Mouse (Mus musculus) testis, adult 2 months (tissue): ENCODE data around the gene Nova2. TPM values are rescaled to one million over a fixed set of nuclear protein-coding genes. Genes with fewer than 3 reads are reported as not detected.

ENCODE experiments used
- H3K27ac ChIP-seq: fragments of 200-500 bp; 2 replicates; pipeline ENCODE4 v1.5.1; 2012; ENCODE audit warnings: low read depth, low read length; ENCODE audit not compliant: control insufficient read depth, insufficient read depth
- H3K27me3 ChIP-seq: fragments of 200-500 bp; 2 replicates; pipeline ENCODE4 v1.6.1; 2012; ENCODE audit warnings: mild to moderate bottlenecking, low read length, moderate library complexity; ENCODE audit not compliant: control insufficient read depth, insufficient read depth
- H3K36me3 ChIP-seq: fragments of 200-500 bp; 2 replicates; pipeline ENCODE4 v1.6.1; 2012; ENCODE audit warnings: mild to moderate bottlenecking, low read length; ENCODE audit not compliant: control insufficient read depth, insufficient read depth
- H3K4me1 ChIP-seq: fragments of 200-500 bp; 2 replicates; pipeline ENCODE4 v1.6.1; 2012; ENCODE audit warnings: low read length; ENCODE audit not compliant: control insufficient read depth, insufficient read depth
- H3K4me3 ChIP-seq: fragments of 200-500 bp; 2 replicates; pipeline ENCODE4 v1.5.1; 2012; ENCODE audit warnings: low read depth, mild to moderate bottlenecking, low read length, moderate library complexity, mixed read lengths; ENCODE audit not compliant: control insufficient read depth
- CTCF ChIP-seq: fragments of 200-500 bp; IDR thresholded peaks from 2 replicates; pipeline ENCODE4 v1.5.1; 2012; ENCODE audit warnings: low read depth, mild to moderate bottlenecking, inconsistent platforms, low read length, moderate library complexity; ENCODE audit not compliant: control insufficient read depth, insufficient read depth, insufficient replicate concordance
- POLR2A ChIP-seq: fragments of 200-500 bp; IDR thresholded peaks from 2 replicates; pipeline ENCODE4 v1.6.1; 2012; ENCODE audit warnings: low read depth, mild to moderate bottlenecking, inconsistent platforms, low read length, moderate library complexity; ENCODE audit not compliant: control insufficient read depth
- polyA plus RNA-seq: library from polyadenylated mRNA; depleted of rRNA; stranded (reverse); fragments of >200 nt; gene quantifications from 2 replicates; pipeline ENCODE4 v1.2.3, GENCODE M21; 2012; rRNA removed

The Nova2 gene
- 2.4 TPM in 2 replicates for polyA plus RNA-seq

GRCm38 (mm10) chr7:18925162-18925938, at the start of gene Nova2:
Gene Nova2, plus strand, starts transcription at chr7:18925888.
- peak; percentile 2; the same call in 1 of the 2 replicates for TF ChIP-seq CTCF
- no peak; the same call in 1 of the 2 replicates for TF ChIP-seq POLR2A
- H3K27ac ChIP-seq, result no peak within 1 kb of the TSS
- no peaks in the 10 kb centered on the region for H3K36me3 ChIP-seq
- peak within 1 kb of the TSS; percentile 58 for H3K4me3 ChIP-seq
- no peaks in the 10 kb centered on the region; the same call in 1 of the 2 replicates for H3K27me3 ChIP-seq
- peaks cover 26% of the 10 kb centered on the region for H3K4me1 ChIP-seq

GRCm38 (mm10) chr7:18878691-18879090, 47.0 kb upstream of the Nova2 start:
- no peaks in the 10 kb centered on the region for H3K4me1 ChIP-seq
- no peak overlapping the region for H3K27ac ChIP-seq
- no peak for TF ChIP-seq POLR2A
- TF ChIP-seq CTCF, result no peak
- no peaks in the 10 kb centered on the region for H3K36me3 ChIP-seq
- H3K4me3 ChIP-seq, result no peak overlapping the region
- no peaks in the 10 kb centered on the region for H3K27me3 ChIP-seq

- no peak overlapping the region for H3K27ac ChIP-seq
- no peaks in the 10 kb centered on the region for H3K36me3 ChIP-seq
- TF ChIP-seq CTCF (no peak), POLR2A (no peak)
- no peaks in the 10 kb centered on the region for H3K4me1 ChIP-seq
- H3K27me3 ChIP-seq, result no peaks in the 10 kb centered on the region
- H3K4me3 ChIP-seq, result no peak overlapping the region
Observed at GRCm38 (mm10) chr7:18883991-18884744, 41.5 kb upstream of the Nova2 start.

- no peaks in the 10 kb centered on the region for H3K27me3 ChIP-seq
- H3K27ac ChIP-seq, result no peak overlapping the region
- no peaks in the 10 kb centered on the region for H3K4me1 ChIP-seq
- TF ChIP-seq CTCF (no peak), POLR2A (no peak)
- H3K36me3 ChIP-seq, result no peaks in the 10 kb centered on the region
- H3K4me3 ChIP-seq, result no peak overlapping the region
Observed at GRCm38 (mm10) chr7:18884745-18885422, 40.8 kb upstream of the Nova2 start.

- Histone ChIP-seq H3K27ac (no peak overlapping the region), H3K4me1 (peaks cover 1% of the 10 kb centered on the region), H3K4me3 (no peak overlapping the region), H3K27me3 (no peaks in the 10 kb centered on the region), H3K36me3 (no peaks in the 10 kb centered on the region)
- TF ChIP-seq POLR2A, result no peak
- no peak for TF ChIP-seq CTCF
Observed at GRCm38 (mm10) chr7:18886963-18887362, 38.7 kb upstream of the Nova2 start.

- Histone ChIP-seq H3K36me3 (no peaks in the 10 kb centered on the region), H3K27me3 (no peaks in the 10 kb centered on the region), H3K4me1 (peaks cover 19% of the 10 kb centered on the region), H3K4me3 (no peak overlapping the region), H3K27ac (no peak overlapping the region)
- TF ChIP-seq CTCF (no peak), POLR2A (no peak)
Observed at GRCm38 (mm10) chr7:18890848-18891247, 34.8 kb upstream of the Nova2 start.

- Histone ChIP-seq H3K27ac (no peak overlapping the region), H3K4me1 (peaks cover 19% of the 10 kb centered on the region), H3K36me3 (no peaks in the 10 kb centered on the region), H3K27me3 (no peaks in the 10 kb centered on the region), H3K4me3 (peak overlapping the region; percentile 74)
- TF ChIP-seq CTCF (peak; percentile 86), POLR2A (0 out of 2 replicates have a peak, but pooled peaks have one; percentile 17)
Observed at GRCm38 (mm10) chr7:18891872-18892599, 33.7 kb upstream of the Nova2 start.
